Mouse (Mus musculus) urinary bladder, postnatal 36 days (tissue): Measurements from ENCODE around the gene Dusp19.

Experiments
- DNase-seq, 2 experiments: peaks; one replicate each; pipeline ENCODE4 v3.0.0; 2022; ENCODE audit warnings: low spot score in 2 of 2, mixed read lengths in 1 of 2

Dusp19 gene

GRCm38 (mm10) chr2:80616854-80617737 lies at the start of gene Dusp19, which contains the start of gene Nup35:
Gene Dusp19 (plus strand): TSS chr2:80617045.
Gene Nup35 (plus strand): TSS chr2:80617236.
- peak; percentile 90 to 93 for DNase-seq

GRCm38 (mm10) chr2:80567411-80567810 lies 49.4 kb upstream of the Dusp19 start:
- DNase-seq, result no peak

GRCm38 (mm10) chr2:80570656-80571055 lies 46.2 kb upstream of the Dusp19 start:
- DNase-seq, result no peak

- DNase-seq, result no peak
Observed at GRCm38 (mm10) chr2:80577286-80577685, 39.6 kb upstream of the Dusp19 start.

GRCm38 (mm10) chr2:80579253-80579891 lies 37.5 kb upstream of the Dusp19 start:
- DNase-seq, result no peak

GRCm38 (mm10) chr2:80580311-80580961 lies 36.4 kb upstream of the Dusp19 start:
- peak; percentile 25 to 30 for DNase-seq

GRCm38 (mm10) chr2:80581043-80581711 lies 35.7 kb upstream of the Dusp19 start, which contains the start of gene Nckap1:
Gene Nckap1 (minus strand): TSS chr2:80581380.
- peak; percentile 85 to 90 for DNase-seq

GRCm38 (mm10) chr2:80582356-80582755 lies 34.5 kb upstream of the Dusp19 start:
- DNase-seq, result no peak

- DNase-seq, result no peak
Observed at GRCm38 (mm10) chr2:80594215-80594918, 22.5 kb upstream of the Dusp19 start.

GRCm38 (mm10) chr2:80596960-80597359 lies 19.9 kb upstream of the Dusp19 start:
- no peak for DNase-seq

- DNase-seq, result no peak
Observed at GRCm38 (mm10) chr2:80599850-80600249, 17.0 kb upstream of the Dusp19 start.

GRCm38 (mm10) chr2:80600611-80601010 lies 16.2 kb upstream of the Dusp19 start:
- no peak for DNase-seq

GRCm38 (mm10) chr2:80602756-80603155 lies 14.1 kb upstream of the Dusp19 start:
- DNase-seq, result no peak

- no peak for DNase-seq
Observed at GRCm38 (mm10) chr2:80603771-80604426, 12.9 kb upstream of the Dusp19 start.

GRCm38 (mm10) chr2:80612286-80612685 lies 4.6 kb upstream of the Dusp19 start:
- DNase-seq, result no peak

GRCm38 (mm10) chr2:80612796-80613195 lies 4.0 kb upstream of the Dusp19 start:
- peak in 1 of 2 experiments; percentile 7 for DNase-seq

GRCm38 (mm10) chr2:80618991-80619390 lies 2.1 kb downstream of the Dusp19 start:
- DNase-seq, result no peak

- no peak for DNase-seq
Observed at GRCm38 (mm10) chr2:80621921-80622320, 5.1 kb downstream of the Dusp19 start.

GRCm38 (mm10) chr2:80624523-80624922 lies 7.7 kb downstream of the Dusp19 start:
- DNase-seq, result no peak

GRCm38 (mm10) chr2:80632336-80633026 lies 15.6 kb downstream of the Dusp19 start:
- DNase-seq, result no peak
